Mouse (Mus musculus): Measurements from ENCODE around the gene Aldh3b2. TPM values are rescaled to one million over a fixed set of nuclear protein-coding genes. Genes with fewer than 3 reads are reported as not detected.
A peak's percentile ranks its signal among the peaks of the same experiment; 100 is the strongest.

Gene Aldh3b2
- total RNA-seq, 1 experiment: 0.62 TPM

DNA sequence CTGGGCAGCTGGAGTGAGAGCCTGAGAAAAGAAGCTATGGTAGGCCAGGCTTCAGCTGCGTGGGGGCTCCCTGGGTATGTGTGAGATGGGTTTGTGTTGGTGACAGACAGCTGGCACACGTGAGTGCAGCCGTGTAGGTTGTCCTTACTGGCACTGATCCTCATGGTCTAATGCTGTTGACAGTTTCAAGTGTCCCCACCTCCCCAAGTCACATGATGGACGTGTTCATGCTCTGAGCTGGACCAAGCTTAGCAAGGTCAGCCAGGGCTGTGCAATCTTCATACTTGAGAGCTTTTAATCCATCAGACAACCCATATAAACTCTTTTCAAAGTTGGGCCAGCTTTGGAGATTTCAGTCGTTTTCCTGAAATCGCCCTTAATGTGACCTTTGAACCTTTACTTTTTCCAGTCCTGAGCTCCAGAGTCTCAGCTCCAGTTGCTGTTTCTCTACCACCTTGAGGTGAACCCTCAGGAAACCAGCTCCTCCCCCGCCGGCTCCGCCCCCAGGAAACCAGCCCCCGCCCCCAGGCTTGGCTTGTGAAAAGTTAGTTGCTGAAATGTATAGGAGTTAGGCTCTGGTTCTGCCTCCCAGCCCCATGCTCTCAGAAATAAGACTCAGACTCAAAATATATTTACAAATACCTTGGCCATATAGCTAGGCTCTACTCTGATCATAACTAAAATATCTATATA is 26.1 kb upstream of the Aldh3b2 start:
- no peak overlapping the region for H3K4me3 ChIP-seq (ENCODE audit: insufficient read depth in 1 of 2, low read depth in 1 of 2, low read length in 2 of 2, poor library complexity in 1 of 2, severe bottlenecking in 1 of 2)
- no peaks in the 10 kb centered on the region for H3K9me3 ChIP-seq (ENCODE audit: control insufficient read depth, insufficient read depth, low read depth, low read length)
- TF ChIP-seq HCFC1 (IDR thresholded peaks at IDR 0.05; ENCODE audit: borderline replicate concordance, insufficient read depth, low read length) (no peak), CHD2 (IDR thresholded peaks at IDR 0.05; ENCODE audit: low read depth, low read length) (no peak), ZC3H11A (IDR thresholded peaks at IDR 0.05; ENCODE audit: borderline replicate concordance, low read depth, low read length) (no peak), ZNF384 (IDR thresholded peaks at IDR 0.05; ENCODE audit: low read depth, low read length) (no peak), MAFK (IDR thresholded peaks at IDR 0.05; ENCODE audit: insufficient read depth, low read depth, low read length) (no peak)
- peaks cover 0 to 12% of the 10 kb centered on the region in 2 experiments; a peak in 1 of 4 replicates for H3K4me1 ChIP-seq (ENCODE audit: control insufficient read depth in 2 of 2, insufficient read depth in 2 of 2, low read length in 2 of 2, poor library complexity in 1 of 2)
- H3K27ac ChIP-seq (ENCODE audit: insufficient read depth, low read depth, low read length, poor library complexity, severe bottlenecking): no peak overlapping the region
- H3K9ac ChIP-seq (ENCODE audit: insufficient read depth, low read depth, low read length, poor library complexity, severe bottlenecking): no peak overlapping the region
- in situ Hi-C loops (cut with MboI; ENCODE audit: low sequenced_read_pairs in 2 of 2, unreplicated experiment in 2 of 2): no loop called here
- DNase-seq (ENCODE audit: low read depth, low spot score): no peak
- H3K36me3 ChIP-seq (ENCODE audit: control insufficient read depth, insufficient read depth, low read length, poor library complexity, severe bottlenecking): no peaks in the 10 kb centered on the region

DNA sequence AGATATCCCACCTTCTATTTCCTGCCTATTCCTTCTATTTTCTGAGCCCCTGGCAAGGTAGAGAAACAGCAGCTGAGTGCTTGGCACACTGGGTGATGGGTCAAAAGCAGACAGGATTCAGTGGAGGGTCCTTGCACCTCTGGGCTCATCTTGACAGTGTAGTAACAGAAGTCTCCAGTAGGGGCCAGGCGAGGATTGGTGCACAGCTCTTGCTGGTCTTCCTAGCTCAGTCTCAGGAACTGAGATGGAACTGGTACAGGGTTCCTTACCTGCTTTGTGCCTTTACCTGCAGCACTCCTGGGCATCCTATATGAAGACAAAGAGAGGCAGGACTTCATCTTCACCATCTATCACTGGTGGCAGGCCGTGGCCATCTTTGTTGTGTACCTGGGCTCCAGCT is 25.4 kb upstream of the Aldh3b2 start:
- in situ Hi-C loops (cut with MboI; ENCODE audit: low sequenced_read_pairs in 2 of 2, unreplicated experiment in 2 of 2): no loop called here
- Histone ChIP-seq H3K9me3 (ENCODE audit: control insufficient read depth, insufficient read depth, low read depth, low read length) (no peaks in the 10 kb centered on the region), H3K4me1 (ENCODE audit: control insufficient read depth in 2 of 2, insufficient read depth in 2 of 2, low read length in 2 of 2, poor library complexity in 1 of 2) (peaks cover 0 to 12% of the 10 kb centered on the region in 2 experiments; a peak in 1 of 4 replicates), H3K27ac (ENCODE audit: insufficient read depth, low read depth, low read length, poor library complexity, severe bottlenecking) (no peak overlapping the region), H3K9ac (ENCODE audit: insufficient read depth, low read depth, low read length, poor library complexity, severe bottlenecking) (no peak overlapping the region), H3K4me3 (ENCODE audit: insufficient read depth in 1 of 2, low read depth in 1 of 2, low read length in 2 of 2, poor library complexity in 1 of 2, severe bottlenecking in 1 of 2) (no peak overlapping the region), H3K36me3 (ENCODE audit: control insufficient read depth, insufficient read depth, low read length, poor library complexity, severe bottlenecking) (no peaks in the 10 kb centered on the region)
- peak; percentile 69 for DNase-seq (ENCODE audit: low read depth, low spot score)
- TF ChIP-seq ZC3H11A (IDR thresholded peaks at IDR 0.05; ENCODE audit: borderline replicate concordance, low read depth, low read length) (peak; percentile 69; the same call in 1 of the 2 replicates), CHD2 (IDR thresholded peaks at IDR 0.05; ENCODE audit: low read depth, low read length) (no peak), HCFC1 (IDR thresholded peaks at IDR 0.05; ENCODE audit: borderline replicate concordance, insufficient read depth, low read length) (no peak), MAFK (IDR thresholded peaks at IDR 0.05; ENCODE audit: insufficient read depth, low read depth, low read length) (no peak), ZNF384 (IDR thresholded peaks at IDR 0.05; ENCODE audit: low read depth, low read length) (no peak)

DNA sequence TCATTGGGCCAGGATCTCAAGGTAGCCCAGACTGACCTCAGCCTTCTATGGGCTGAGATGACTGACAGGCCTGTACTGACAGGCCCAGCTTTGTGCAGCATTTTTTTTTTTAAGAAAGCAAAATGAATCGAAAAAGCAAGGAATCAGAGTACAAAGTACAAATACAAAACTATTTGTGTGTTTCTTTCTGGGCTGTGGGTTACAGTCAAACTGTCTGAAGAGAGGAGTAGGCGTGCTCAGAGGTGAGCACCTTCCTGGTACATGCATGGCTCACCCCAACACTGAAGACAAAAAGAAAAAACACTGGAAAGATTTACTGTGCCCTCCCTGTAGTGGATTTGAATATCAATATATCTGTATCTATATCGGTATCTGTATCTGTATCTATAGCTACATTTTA is 24.3 kb upstream of the Aldh3b2 start:
- H3K9ac ChIP-seq (ENCODE audit: insufficient read depth, low read depth, low read length, poor library complexity, severe bottlenecking): no peak overlapping the region
- H3K27ac ChIP-seq (ENCODE audit: insufficient read depth, low read depth, low read length, poor library complexity, severe bottlenecking): no peak overlapping the region
- in situ Hi-C loops (cut with MboI; ENCODE audit: low sequenced_read_pairs in 2 of 2, unreplicated experiment in 2 of 2): no loop called here
- no peak overlapping the region for H3K4me3 ChIP-seq (ENCODE audit: insufficient read depth in 1 of 2, low read depth in 1 of 2, low read length in 2 of 2, poor library complexity in 1 of 2, severe bottlenecking in 1 of 2)
- peaks cover 0 to 5% of the 10 kb centered on the region in 2 experiments; a peak in 1 of 4 replicates for H3K4me1 ChIP-seq (ENCODE audit: control insufficient read depth in 2 of 2, insufficient read depth in 2 of 2, low read length in 2 of 2, poor library complexity in 1 of 2)
- TF ChIP-seq MAFK (IDR thresholded peaks at IDR 0.05; ENCODE audit: insufficient read depth, low read depth, low read length) (no peak), CHD2 (IDR thresholded peaks at IDR 0.05; ENCODE audit: low read depth, low read length) (no peak), ZNF384 (IDR thresholded peaks at IDR 0.05; ENCODE audit: low read depth, low read length) (no peak), HCFC1 (IDR thresholded peaks at IDR 0.05; ENCODE audit: borderline replicate concordance, insufficient read depth, low read length) (no peak), ZC3H11A (IDR thresholded peaks at IDR 0.05; ENCODE audit: borderline replicate concordance, low read depth, low read length) (no peak)
- H3K36me3 ChIP-seq (ENCODE audit: control insufficient read depth, insufficient read depth, low read length, poor library complexity, severe bottlenecking): no peaks in the 10 kb centered on the region
- no peak for DNase-seq (ENCODE audit: low read depth, low spot score)
- H3K9me3 ChIP-seq (ENCODE audit: control insufficient read depth, insufficient read depth, low read depth, low read length): no peaks in the 10 kb centered on the region

DNA sequence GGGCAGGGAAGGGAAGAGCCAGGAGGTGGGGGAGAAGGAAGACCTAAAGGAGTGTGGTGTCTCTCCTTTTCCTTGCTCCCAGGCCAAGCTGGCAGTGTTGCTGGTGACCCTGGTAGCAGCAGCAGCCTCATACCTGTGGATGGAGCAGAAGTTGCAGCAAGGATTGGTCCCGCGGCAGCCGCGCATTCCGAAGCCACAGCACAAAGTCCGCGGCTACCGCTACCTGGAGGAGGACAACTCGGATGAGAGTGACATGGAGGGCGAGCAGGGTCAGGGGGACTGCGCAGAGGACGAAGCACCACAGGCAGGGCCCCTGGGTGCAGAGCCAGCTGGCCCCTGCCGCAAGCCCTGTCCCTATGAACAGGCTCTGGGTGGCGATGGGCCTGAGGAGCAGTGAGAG is 23.6 kb upstream of the Aldh3b2 start:
- Histone ChIP-seq H3K36me3 (ENCODE audit: control insufficient read depth, insufficient read depth, low read length, poor library complexity, severe bottlenecking) (no peaks in the 10 kb centered on the region), H3K9ac (ENCODE audit: insufficient read depth, low read depth, low read length, poor library complexity, severe bottlenecking) (peak overlapping the region; percentile 35), H3K27ac (ENCODE audit: insufficient read depth, low read depth, low read length, poor library complexity, severe bottlenecking) (no peak overlapping the region), H3K4me3 (ENCODE audit: insufficient read depth in 1 of 2, low read depth in 1 of 2, low read length in 2 of 2, poor library complexity in 1 of 2, severe bottlenecking in 1 of 2) (peak overlapping the region in 1 of 2 experiments; percentile 26; a peak in 1 of 4 replicates), H3K9me3 (ENCODE audit: control insufficient read depth, insufficient read depth, low read depth, low read length) (no peaks in the 10 kb centered on the region), H3K4me1 (ENCODE audit: control insufficient read depth in 2 of 2, insufficient read depth in 2 of 2, low read length in 2 of 2, poor library complexity in 1 of 2) (peaks cover 0 to 3% of the 10 kb centered on the region in 2 experiments; a peak in 1 of 4 replicates)
- in situ Hi-C loops (cut with MboI; ENCODE audit: low sequenced_read_pairs in 2 of 2, unreplicated experiment in 2 of 2): no loop called here
- DNase-seq (ENCODE audit: low read depth, low spot score): no peak
- TF ChIP-seq CHD2 (IDR thresholded peaks at IDR 0.05; ENCODE audit: low read depth, low read length) (no peak), MAFK (IDR thresholded peaks at IDR 0.05; ENCODE audit: insufficient read depth, low read depth, low read length) (no peak), ZC3H11A (IDR thresholded peaks at IDR 0.05; ENCODE audit: borderline replicate concordance, low read depth, low read length) (no peak), HCFC1 (IDR thresholded peaks at IDR 0.05; ENCODE audit: borderline replicate concordance, insufficient read depth, low read length) (no peak), ZNF384 (IDR thresholded peaks at IDR 0.05; ENCODE audit: low read depth, low read length) (no peak)
